Mouse (Mus musculus) bone marrow macrophage, adult 2 months (primary cell): ENCODE measurements around the gene Efna1.

Source experiments
- CTCF ChIP-seq: IDR thresholded peaks from 2 replicates; pipeline ENCODE4 v1.5.1; 2012; ENCODE audit warnings: low read depth, mild to moderate bottlenecking, low read length, moderate library complexity
- POLR2A ChIP-seq: IDR thresholded peaks from 2 replicates; pipeline ENCODE4 v1.6.1; 2012; ENCODE audit warnings: mild to moderate bottlenecking, low read depth, low read length, borderline replicate concordance

DNA sequence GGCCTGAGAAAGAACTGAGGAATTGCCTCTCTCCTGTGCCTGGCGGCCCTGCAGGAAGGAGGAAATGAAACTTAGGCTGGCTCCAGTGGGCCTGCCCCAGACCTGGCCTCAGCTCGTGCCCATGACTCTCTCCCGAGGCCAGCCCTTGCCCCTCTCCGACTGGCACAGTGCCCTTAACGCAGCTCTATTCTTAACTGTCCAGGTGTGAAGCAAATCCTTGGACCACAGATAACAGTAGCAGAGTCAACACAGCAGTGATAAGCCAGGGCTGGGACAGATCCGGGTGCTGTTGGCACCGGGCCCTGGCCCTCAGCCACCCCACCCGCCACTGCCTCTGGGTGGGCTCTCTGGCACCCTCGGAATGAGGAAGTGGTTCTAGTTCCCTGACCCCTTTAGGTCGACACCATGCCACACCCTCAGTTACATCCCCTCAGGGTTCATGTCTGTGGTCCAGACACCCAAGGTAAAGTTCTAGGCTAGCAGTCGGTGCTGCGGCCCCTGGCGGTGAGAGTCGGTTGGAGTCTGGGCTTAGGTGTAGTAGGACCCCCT is 47.3 kb downstream of the Efna1 start:
- TF ChIP-seq POLR2A: no peak
- no peak for TF ChIP-seq CTCF
